Mouse (Mus musculus) erythroblast, adult 5-6 weeks (primary cell): ENCODE data around the gene Zdhhc14. TPM values are rescaled to one million over a fixed set of nuclear protein-coding genes. Genes with fewer than 3 reads are reported as not detected.

Experiments
- ATAC-seq: replicated peaks from 2 replicates; pipeline ENCODE4 v1.8.0; 2016; ENCODE audit warnings: moderate number of reproducible peaks, mild to moderate bottlenecking, moderate TSS enrichment, inconsistent platforms; ENCODE audit not compliant: poor library complexity, low FRiP score, severe bottlenecking
- total RNA-seq, 2 experiments: library from RNA; stranded (forward) in 1 of 2; stranded (reverse) in 1 of 2; fragments of 150-400 nt in 1 of 2; fragments of 200-764, 138-1000 nt in 1 of 2; gene quantifications; 2 replicates each; pipeline versions ENCODE4 v1.2.3 to v1.2.4; 2015 to 2017; ENCODE audit warnings: low replicate concordance in 2 of 2

The Zdhhc14 gene
- total RNA-seq, 2 experiments from 2014 or later = 45.3 to 51.8 TPM

- no peak for ATAC-seq
These were observed 306.0 kb downstream of the Zdhhc14 start for GRCm38 (mm10) chr17:5798221-5798801.

DNA sequence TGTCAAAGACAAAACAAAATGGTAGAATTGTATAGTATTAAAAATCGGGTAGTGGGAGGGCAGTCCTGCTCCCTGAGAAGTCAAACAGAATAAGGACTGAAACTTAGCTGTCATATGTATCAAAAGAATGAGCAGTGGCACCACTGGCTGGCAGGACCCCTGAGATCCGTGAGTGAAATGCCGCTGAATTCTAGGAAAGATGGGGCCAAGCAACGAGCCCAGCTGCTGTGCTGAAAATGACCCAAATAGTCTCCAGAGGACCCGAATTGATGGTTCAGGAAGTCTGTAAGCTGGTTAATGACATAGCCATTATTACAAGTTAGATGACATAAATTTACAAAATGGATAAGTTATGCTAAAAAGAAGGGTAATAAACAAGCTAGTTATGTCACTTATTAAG, 306.5 kb downstream of the Zdhhc14 start:
- no peak for ATAC-seq

DNA sequence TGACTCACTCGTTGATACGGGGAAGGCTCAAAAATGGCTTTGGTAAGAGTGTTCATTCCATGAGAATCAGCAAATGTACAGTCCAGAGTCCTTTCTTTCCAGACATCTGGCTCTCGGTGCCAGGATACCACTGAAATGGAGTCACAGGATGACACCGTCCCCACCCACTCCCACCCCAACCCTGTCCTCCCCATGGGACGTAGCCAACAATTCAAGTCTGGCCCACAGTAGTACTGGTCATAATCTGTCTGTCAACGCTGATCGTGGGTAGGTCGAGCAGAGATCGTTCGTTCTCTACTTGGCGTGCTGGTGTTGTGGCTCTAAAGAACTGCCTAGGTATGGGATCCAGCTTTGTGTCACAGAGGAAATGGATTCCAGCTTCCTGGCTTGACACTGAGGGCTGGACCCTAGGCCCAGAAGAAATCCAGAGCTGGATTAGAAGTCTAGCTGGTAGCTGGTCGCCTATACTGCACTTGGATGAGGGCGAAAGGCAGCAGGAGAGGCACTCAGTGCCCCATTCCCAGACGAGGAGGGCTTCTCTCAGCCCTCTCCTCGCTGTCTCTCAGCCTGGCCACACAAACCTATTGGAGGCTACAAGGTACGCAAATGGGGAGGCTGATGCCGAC, 307.2 kb downstream of the Zdhhc14 start:
- ATAC-seq = no peak

DNA sequence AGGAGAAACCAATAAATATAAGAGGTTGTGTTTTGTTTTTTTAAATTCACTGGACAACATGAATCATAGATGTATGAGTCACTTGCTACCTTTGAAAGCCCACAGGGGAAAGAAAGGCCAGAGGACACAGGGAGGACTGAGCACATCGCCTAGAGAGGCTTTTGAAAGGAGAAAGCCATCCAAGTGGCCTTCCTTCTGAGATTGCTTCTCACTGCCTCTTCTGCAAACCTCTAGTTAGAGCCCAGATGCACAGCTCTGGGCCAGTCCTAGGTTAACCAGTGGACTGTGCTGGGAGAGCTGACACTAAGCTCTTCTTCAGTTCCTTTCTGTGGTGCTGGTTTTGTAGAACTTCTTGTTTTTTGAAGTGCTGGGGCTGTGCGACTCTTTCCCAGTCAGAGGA, 307.9 kb downstream of the Zdhhc14 start:
- ATAC-seq = no peak

- 0 out of 2 replicates have a peak, but pooled peaks have one; percentile 38 for ATAC-seq
These were observed 308.6 kb downstream of the Zdhhc14 start for GRCm38 (mm10) chr17:5800824-5801560.

DNA sequence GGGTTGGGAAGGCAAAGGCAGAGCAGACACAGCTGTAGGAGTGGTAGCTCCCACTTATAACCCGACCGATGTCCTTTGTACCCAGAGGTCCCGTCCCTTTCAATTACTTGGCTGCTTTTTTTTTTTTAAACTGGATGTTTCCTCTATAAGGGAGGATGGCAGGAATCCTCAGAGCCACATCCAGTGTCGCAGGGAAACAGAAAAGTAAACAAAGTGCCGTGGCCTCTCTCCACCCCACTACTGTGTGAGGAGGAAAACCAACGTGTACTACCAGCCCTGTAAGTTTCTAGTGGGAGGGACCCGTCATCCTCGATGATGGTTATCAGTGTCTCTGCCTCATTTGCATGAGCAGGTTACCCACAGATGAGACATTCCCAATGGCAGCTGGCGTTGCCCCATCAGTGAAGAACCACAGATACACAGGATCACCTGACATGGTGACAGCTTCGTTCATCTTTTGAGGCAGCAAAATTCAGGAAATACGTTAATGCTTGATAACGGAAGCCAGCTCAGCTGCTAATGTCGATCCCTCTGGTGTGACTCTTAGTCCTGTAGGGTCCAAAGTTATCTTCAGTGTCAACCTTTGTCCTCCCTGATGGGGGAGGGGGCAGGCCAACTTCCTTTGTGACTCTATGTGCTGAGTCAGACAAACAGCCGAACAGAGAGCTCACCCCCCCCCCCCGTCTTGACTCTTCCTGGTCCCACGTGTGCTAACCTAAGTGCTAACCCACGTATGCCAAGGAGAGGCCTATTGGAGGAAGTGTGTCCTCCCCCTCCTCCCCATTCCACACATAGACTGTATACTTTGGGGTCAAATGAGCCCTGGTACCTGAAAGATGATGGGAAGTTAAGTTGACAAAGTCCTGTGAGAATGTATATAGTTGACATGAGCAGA, 309.7 kb downstream of the Zdhhc14 start:
- no peak for ATAC-seq

DNA sequence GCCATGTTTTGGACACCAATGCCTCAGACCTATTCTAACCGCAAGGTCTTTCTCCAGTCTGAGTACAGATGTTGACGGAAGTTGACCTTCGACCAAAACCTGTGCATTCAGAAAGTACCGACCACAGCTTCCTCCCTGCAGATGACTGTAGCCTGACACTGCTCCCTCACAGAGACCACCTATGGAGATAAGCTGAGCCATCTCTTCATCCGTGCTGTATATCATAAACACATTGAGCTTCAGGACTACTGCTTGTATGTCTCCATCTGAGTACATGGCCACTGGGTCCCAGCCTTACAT, 310.2 kb downstream of the Zdhhc14 start:
- no peak for ATAC-seq

Other genes with a start within 250 kb of the Zdhhc14 start
- gene Ldhal6b, start 73.8 kb upstream of the Zdhhc14 start, total RNA-seq (2015; ENCODE audit: low replicate concordance) = not detected in 2 replicates
- gene Ldhal6b, start 73.8 kb upstream of the Zdhhc14 start, total RNA-seq (2017; ENCODE audit: low replicate concordance) = not detected in 2 replicates
- gene Tmem242, start 52.3 kb upstream of the Zdhhc14 start, total RNA-seq (2015; ENCODE audit: low replicate concordance) = 3.5 and 6.7 TPM in 2 replicates
- gene Tmem242, start 52.3 kb upstream of the Zdhhc14 start, total RNA-seq (2017; ENCODE audit: low replicate concordance) = 7.6 and 14.5 TPM in 2 replicates